Mouse (Mus musculus) frontal cortex, postnatal 10 days (tissue): ENCODE data around the gene Gm29106.
"Not testable (repeated sequence)": the region's sequence is repeated elsewhere in the genome, so short reads cannot be mapped to it uniquely, and the experiment has no call there.

Experiments
- DNase-seq, 2 experiments: peaks; one replicate each; pipeline ENCODE4 v3.0.0; 2022; ENCODE audit warnings: low spot score in 2 of 2, mixed read lengths in 1 of 2

The Gm29106 gene

DNA sequence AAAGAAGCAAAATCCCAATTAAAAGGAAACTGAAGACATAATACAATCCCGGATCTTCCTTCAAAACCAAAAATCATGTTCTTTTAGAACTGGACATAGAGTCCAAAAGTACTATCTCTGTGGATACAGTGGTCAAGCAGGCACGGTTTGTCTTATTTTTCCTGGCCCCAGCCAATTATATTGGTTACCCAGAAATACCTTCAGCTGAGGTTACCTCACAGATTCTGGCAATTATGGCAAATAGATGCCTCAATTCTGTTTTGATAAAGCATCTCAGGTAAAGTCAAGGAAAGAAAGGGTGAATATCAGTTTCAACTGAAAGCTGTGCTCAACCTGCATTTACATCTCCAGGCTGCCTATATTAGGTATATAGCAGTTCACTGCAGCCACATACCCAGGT lies at the start of gene Gm29106:
Gene Gm29106 (plus strand): TSS at position 301 of the 400 bp plus-strand sequence.
- DNase-seq = not testable (repeated sequence)

DNA sequence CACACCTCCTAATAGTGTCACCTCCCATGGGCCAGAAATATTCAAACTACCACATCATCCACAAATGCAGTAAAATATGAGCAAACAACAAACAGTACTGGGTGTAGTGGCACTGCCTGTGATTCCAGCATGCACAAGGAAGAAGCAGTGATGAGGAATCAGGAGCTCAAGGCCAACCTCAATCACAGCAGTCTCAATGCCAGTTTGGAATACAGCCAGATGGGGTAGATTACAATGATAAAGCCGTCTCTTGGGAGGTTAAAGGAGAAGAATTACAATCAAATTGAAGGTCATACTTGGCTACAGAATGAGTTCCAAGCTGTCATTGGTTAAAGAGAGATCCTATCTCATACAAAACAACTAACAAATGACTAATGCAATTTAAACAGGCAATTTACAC lies 52.2 kb downstream of the Gm29106 start:
- DNase-seq = no peak

DNA sequence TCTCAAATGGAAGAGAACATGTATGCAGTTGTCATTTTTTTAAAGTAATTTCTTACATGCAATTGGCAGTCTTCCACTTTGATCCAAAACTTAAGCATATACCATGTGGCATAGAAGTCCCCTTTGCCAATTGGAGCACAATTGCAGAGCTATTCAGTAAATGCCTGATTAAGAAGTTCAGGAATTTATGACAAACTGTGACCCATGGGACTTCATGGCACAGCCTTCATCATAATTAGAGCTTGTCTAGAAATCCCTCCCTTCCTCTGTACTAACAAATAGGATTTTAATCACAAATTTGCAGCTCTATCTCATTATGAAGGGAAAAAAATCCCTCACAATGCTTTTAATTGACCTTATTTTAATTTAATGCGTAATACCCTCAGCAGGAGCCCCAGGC lies 59.7 kb downstream of the Gm29106 start:
- no peak for DNase-seq
